Mouse (Mus musculus): Measurements from ENCODE around the gene Psg22.

DNA sequence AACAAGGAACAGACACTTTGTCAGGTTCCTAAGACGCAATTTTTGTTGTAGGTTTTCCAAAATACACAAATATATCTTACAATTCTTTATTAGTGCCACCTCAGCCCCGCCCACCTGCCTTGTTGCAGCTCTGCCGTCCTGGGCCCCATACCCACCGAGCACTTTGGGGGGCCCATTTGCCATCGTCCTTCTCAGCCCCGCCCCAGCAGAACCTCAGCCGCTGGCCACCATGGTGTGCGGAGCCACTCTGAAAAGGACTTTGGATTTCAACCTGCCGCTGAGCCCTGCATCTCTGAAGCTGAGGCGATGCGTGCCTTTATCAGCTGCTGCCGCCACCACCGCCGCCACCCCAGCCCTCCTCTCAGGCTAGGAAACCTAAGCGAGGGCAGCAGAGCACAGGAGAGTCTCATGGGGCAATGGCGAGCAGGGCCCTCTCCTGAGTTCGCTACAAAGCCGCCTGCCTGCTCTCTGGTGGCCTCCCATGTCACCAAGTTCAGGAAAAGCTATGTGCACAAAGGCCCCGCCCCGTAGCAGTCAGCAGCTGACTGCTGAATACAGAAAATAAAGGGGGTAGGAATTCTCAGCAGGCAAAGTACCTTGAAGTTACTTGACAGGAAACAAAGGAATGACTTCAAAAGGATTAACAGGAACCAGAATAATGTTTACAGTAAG is 28.4 kb downstream of the Psg22 start:
- TF ChIP-seq POLR2A (IDR thresholded peaks at IDR 0.05; ENCODE audit: extremely low read depth, insufficient read depth, low read length) (no peak), CTCF (IDR thresholded peaks at IDR 0.05; ENCODE audit: low read depth, low read length) (no peak)

Measured in liver, adult 2 months (tissue).